In the genomic region with DNA sequence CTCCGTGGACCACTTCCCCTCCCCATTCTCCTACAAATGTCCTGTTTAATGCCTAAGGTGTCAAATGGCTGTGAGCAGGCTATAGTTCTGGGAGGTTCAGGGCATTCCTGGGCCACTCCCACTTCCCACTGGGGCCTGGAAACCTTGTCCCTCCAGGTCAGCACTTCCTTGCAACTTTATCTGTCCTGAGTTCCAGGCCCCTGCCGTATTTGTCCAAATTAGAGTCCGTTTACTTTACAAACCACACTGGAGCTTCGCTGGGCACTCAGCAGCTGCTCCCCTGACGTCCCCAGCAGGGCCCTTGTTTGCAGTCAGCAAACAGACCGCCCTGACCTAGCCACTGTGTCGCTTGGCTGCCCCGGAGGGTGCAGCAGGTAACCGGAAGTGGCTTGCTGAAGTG, we compare ENCODE assay signal across 12 mouse cellular contexts. TPM values are rescaled to one million over a fixed set of nuclear protein-coding genes. Genes with fewer than 3 reads are reported as not detected.
DNase-seq lines count a peak whose midpoint lies in the region; ATAC-seq and TF ChIP-seq lines count a peak whose summit lies in the region.
"Had no signal": no experiment of that assay in that cellular context is flagged by ENCODE, and none has a peak within 500 bp of the region (broad histone marks: within the 10 kb centered on the region; RNA-seq: fewer than 3 reads in every experiment).

No protein-coding gene starts in this region.

- peak; percentile 52; the same call in 1 of the 2 replicates for ATAC-seq in liver, embryonic 11.5 days (replicated peaks; ENCODE audit: low FRiP score)
- no peak for ATAC-seq in neural tube, embryonic 15.5 days (ENCODE audit: low FRiP score)
- ATAC-seq: forebrain, embryonic 15.5 days had no signal

- intact Hi-C loops in gastrocnemius, postnatal 14 days (cut with DNase I; ENCODE audit: low total_unique reads), result loop anchor here (2.0 to 5.0 kb wide), 2 partner anchors 315 to 407 kb away; no protein-coding TSS in a partner anchor

- 6% methylated on average over 9 of the region's 9 CpGs for WGBS in heart, embryonic 10.5 days
- WGBS in liver, embryonic 11.5 days, result 17% methylated on average over 9 of the region's 9 CpGs
- 23% methylated on average over 9 of the region's 9 CpGs for WGBS in neural tube, embryonic 15.5 days

- H3K4me2 ChIP-seq in liver, embryonic 11.5 days, result no peak overlapping the region
- H3K4me2 ChIP-seq in neural tube, embryonic 15.5 days, result no peak overlapping the region
- H3K4me2 ChIP-seq: embryonic facial prominence, embryonic 12.5 days; forebrain, embryonic 15.5 days; neural tube, embryonic 13.5 days had no signal

- H3K9ac ChIP-seq in ES-E14 (ENCODE audit: insufficient read depth, low read depth, low read length, poor library complexity, severe bottlenecking), result peak overlapping the region; percentile 30; the same call in 1 of the 2 replicates
- no peak overlapping the region for H3K9ac ChIP-seq in liver, embryonic 11.5 days (ENCODE audit: low read depth, low read length)
- no peak overlapping the region for H3K9ac ChIP-seq in neural tube, embryonic 15.5 days (replicated peaks)
- H3K9ac ChIP-seq: embryonic facial prominence, embryonic 12.5 days; forebrain, embryonic 15.5 days; neural tube, embryonic 13.5 days had no signal

- in situ Hi-C loops in ES-E14 (cut with MboI; ENCODE audit: low sequenced_read_pairs in 2 of 2, unreplicated experiment in 2 of 2), result loop anchor here (5.0 to 10.0 kb wide), 2 partner anchors 403 to 405 kb away; no protein-coding TSS in a partner anchor

- H3K9me3 ChIP-seq in heart, embryonic 10.5 days, result no peaks in the 10 kb centered on the region
- no peaks in the 10 kb centered on the region for H3K9me3 ChIP-seq in ES-E14 (ENCODE audit: control insufficient read depth, insufficient read depth, low read depth, low read length)
- no peaks in the 10 kb centered on the region for H3K9me3 ChIP-seq in liver, embryonic 11.5 days (ENCODE audit: control insufficient read depth, low read length)
- H3K9me3 ChIP-seq in neural tube, embryonic 15.5 days (replicated peaks), result no peaks in the 10 kb centered on the region
- H3K9me3 ChIP-seq: embryonic facial prominence, embryonic 12.5 days; forebrain, embryonic 15.5 days; neural tube, embryonic 13.5 days had no signal

- H3K4me1 ChIP-seq in heart, embryonic 10.5 days, result peaks cover 9% of the 10 kb centered on the region
- peaks cover 0 to 31% of the 10 kb centered on the region in 2 experiments; a peak in 2 of 4 replicates for H3K4me1 ChIP-seq in ES-E14 (ENCODE audit: control insufficient read depth in 2 of 2, insufficient read depth in 2 of 2, low read length in 2 of 2, poor library complexity in 1 of 2)
- peaks cover 2% of the 10 kb centered on the region; the same call in 1 of the 2 replicates for H3K4me1 ChIP-seq in liver, embryonic 11.5 days (replicated peaks; ENCODE audit: control insufficient read depth, insufficient read depth, low read length)
- H3K4me1 ChIP-seq in neural tube, embryonic 15.5 days, result no peaks in the 10 kb centered on the region
- H3K4me1 ChIP-seq: forebrain, embryonic 15.5 days; neural tube, embryonic 13.5 days had no signal

- no peak overlapping the region for H3K4me3 ChIP-seq in heart, embryonic 10.5 days
- H3K4me3 ChIP-seq in ES-E14 (ENCODE audit: insufficient read depth in 1 of 2, low read depth in 1 of 2, low read length in 2 of 2, poor library complexity in 1 of 2, severe bottlenecking in 1 of 2), result peak overlapping the region in 1 of 2 experiments; percentile 32; a peak in 3 of 4 replicates
- H3K4me3 ChIP-seq in liver, embryonic 11.5 days (ENCODE audit: low read depth, low read length), result no peak overlapping the region
- H3K4me3 ChIP-seq in neural tube, embryonic 15.5 days (replicated peaks), result no peak overlapping the region
- H3K4me3 ChIP-seq: embryonic facial prominence, embryonic 12.5 days; forebrain, embryonic 15.5 days; heart, adult 2 months; neural tube, embryonic 13.5 days had no signal

- H3K36me3 ChIP-seq in heart, embryonic 10.5 days, result no peaks in the 10 kb centered on the region
- H3K36me3 ChIP-seq in ES-E14 (ENCODE audit: control insufficient read depth, insufficient read depth, low read length, poor library complexity, severe bottlenecking), result no peaks in the 10 kb centered on the region
- no peaks in the 10 kb centered on the region for H3K36me3 ChIP-seq in liver, embryonic 11.5 days (ENCODE audit: control insufficient read depth, insufficient read depth, low read length)
- no peaks in the 10 kb centered on the region for H3K36me3 ChIP-seq in neural tube, embryonic 15.5 days
- H3K36me3 ChIP-seq: embryonic facial prominence, embryonic 12.5 days; forebrain, embryonic 15.5 days; neural tube, embryonic 13.5 days had no signal

- peaks cover 21% of the 10 kb centered on the region for H3K27me3 ChIP-seq in heart, embryonic 10.5 days (ENCODE audit: insufficient read depth, poor library complexity, severe bottlenecking)
- H3K27me3 ChIP-seq in liver, embryonic 11.5 days (replicated peaks; ENCODE audit: control insufficient read depth, insufficient read depth, low read length), result no peaks in the 10 kb centered on the region
- peaks cover 31% of the 10 kb centered on the region for H3K27me3 ChIP-seq in neural tube, embryonic 15.5 days (replicated peaks)

- H3K27ac ChIP-seq in heart, embryonic 10.5 days, result 0 out of 2 replicates have a peak overlapping the region, but pooled peaks have one; percentile 12
- no peak overlapping the region for H3K27ac ChIP-seq in ES-E14 (ENCODE audit: insufficient read depth, low read depth, low read length, poor library complexity, severe bottlenecking)
- peak overlapping the region; percentile 8; the same call in 1 of the 2 replicates for H3K27ac ChIP-seq in liver, embryonic 11.5 days (ENCODE audit: low read depth, low read length)
- no peak overlapping the region for H3K27ac ChIP-seq in neural tube, embryonic 15.5 days (replicated peaks)
- H3K27ac ChIP-seq: embryonic facial prominence, embryonic 12.5 days; forebrain, embryonic 15.5 days; heart, adult 2 months; neural tube, embryonic 13.5 days had no signal

- DNase-seq in heart, embryonic 10.5 days (ENCODE audit: low spot score), result no peak
- DNase-seq in heart, adult 9 months (ENCODE audit: low spot score in 2 of 2), result no peak
- DNase-seq in ES-E14 (ENCODE audit: low read depth, low spot score), result no peak
- no peak for DNase-seq in liver, embryonic 11.5 days (ENCODE audit: low spot score)
- DNase-seq in lung, postnatal 4 days, result peak; percentile 30 to 65
- no peak for DNase-seq in gastrocnemius, postnatal 14 days
- DNase-seq in layer of hippocampus, postnatal 36 days, result no peak

TF ChIP-seq in ES-E14, 5 proteins besides CTCF, POLR2A, EP300 and RAD21:
- TF ChIP-seq HCFC1 (IDR thresholded peaks at IDR 0.05; ENCODE audit: borderline replicate concordance, insufficient read depth, low read length) (no peak), ZNF384 (IDR thresholded peaks at IDR 0.05; ENCODE audit: low read depth, low read length) (no peak), MAFK (IDR thresholded peaks at IDR 0.05; ENCODE audit: insufficient read depth, low read depth, low read length) (no peak), ZC3H11A (IDR thresholded peaks at IDR 0.05; ENCODE audit: borderline replicate concordance, low read depth, low read length) (no peak), CHD2 (IDR thresholded peaks at IDR 0.05; ENCODE audit: low read depth, low read length) (no peak)
TF ChIP-seq in ES-E14: peak in this region for 0.

RNA-seq across cellular contexts. Expression of gene Gtf3a, which starts 36.3 kb away (rescaled TPM):
- polyA plus RNA-seq in heart, embryonic 10.5 days (2016; fragmentation: Nextera tagmentation; extraction: Ambion mirVana), result 102 and 125 TPM in 2 replicates
- 72.3 and 80.4 TPM in 2 replicates for total RNA-seq in ES-E14 (2012; rRNA removed)
- 152 and 158 TPM in 2 replicates for polyA plus RNA-seq in liver, embryonic 11.5 days (2014; fragmentation: Nextera tagmentation; extraction: Ambion mirVana)
- total RNA-seq in gastrocnemius, postnatal 14 days (2021), result 10 to 100 TPM; 22.1 to 25.1 TPM
- total RNA-seq in layer of hippocampus, postnatal 36 days (2021), result 10 to 100 TPM; 21.6 to 25.8 TPM
- 107 and 115 TPM in 2 replicates for polyA plus RNA-seq in neural tube, embryonic 15.5 days (2015; fragmentation: Nextera tagmentation; extraction: Ambion mirVana)

RNA-seq across cellular contexts. Expression of gene Mtif3, which starts 51.4 kb away (rescaled TPM):
- polyA plus RNA-seq in heart, embryonic 10.5 days (2016; fragmentation: Nextera tagmentation; extraction: Ambion mirVana), result 20.6 and 22.2 TPM in 2 replicates
- 16.1 and 17.9 TPM in 2 replicates for total RNA-seq in ES-E14 (2012; rRNA removed)
- 23.2 and 25.0 TPM in 2 replicates for polyA plus RNA-seq in liver, embryonic 11.5 days (2014; fragmentation: Nextera tagmentation; extraction: Ambion mirVana)
- 10 to 100 TPM; 21.8 to 24.3 TPM for total RNA-seq in gastrocnemius, postnatal 14 days (2021)
- 10 to 100 TPM; 20.9 to 22.3 TPM for total RNA-seq in layer of hippocampus, postnatal 36 days (2021)
- polyA plus RNA-seq in neural tube, embryonic 15.5 days (2015; fragmentation: Nextera tagmentation; extraction: Ambion mirVana), result 25.7 and 31.7 TPM in 2 replicates

Comparison
In these comparisons a context has a peak if more than half of its experiments do, and no peak if none do; other contexts are left out.
1. DNase-seq: peak in lung, postnatal 4 days (2 of 2); none in heart, embryonic 10.5 days (single experiment), heart, adult 9 months (0 of 2), ES-E14 (single experiment), liver, embryonic 11.5 days (single experiment), gastrocnemius, postnatal 14 days (single experiment) and layer of hippocampus, postnatal 36 days (0 of 2).
2. H3K27ac ChIP-seq: peak in heart, embryonic 10.5 days (single experiment) and liver, embryonic 11.5 days (single experiment); none in ES-E14 (single experiment) and neural tube, embryonic 15.5 days (single experiment).